Comparison of ENCODE assay signal across 40 mouse cellular contexts in genomic region chr2:122155292-122155691, GRCm38 (mm10). TPM values are rescaled to one million over a fixed set of nuclear protein-coding genes. Genes with fewer than 3 reads are reported as not detected.
DNase-seq lines count a peak whose midpoint lies in the region; ATAC-seq and TF ChIP-seq lines count a peak whose summit lies in the region.
"Had no signal": no experiment of that assay in that cellular context is flagged by ENCODE, and none has a peak within 500 bp of the region (broad histone marks: within the 10 kb centered on the region; RNA-seq: fewer than 3 reads in every experiment).

No protein-coding gene starts in this region.

- no peaks in the 10 kb centered on the region for H3K27me3 ChIP-seq in liver, embryonic 13.5 days
- H3K27me3 ChIP-seq in CH12.LX (replicated peaks) (no peaks in the 10 kb centered on the region), myocyte (ENCODE audit: control insufficient read depth, insufficient read depth, insufficient read length) (no peaks in the 10 kb centered on the region)
- H3K27me3 ChIP-seq: heart, embryonic 15.5 days; hindbrain, embryonic 13.5 days; megakaryocyte, embryonic 14.5 days; midbrain, embryonic 13.5 days; neural tube, embryonic 15.5 days had no signal

- H3K4me3 ChIP-seq in liver, embryonic 13.5 days (replicated peaks) = no peak overlapping the region
- H3K4me3 ChIP-seq in CH12.LX (replicated peaks in 1 of 3; ENCODE audit: low read depth in 2 of 3, low read length in 2 of 3, poor library complexity in 1 of 3) (no peak overlapping the region), myocyte (no peak overlapping the region)
- H3K4me3 ChIP-seq: erythroblast, embryonic 14.5 days; heart, embryonic 10.5 days; heart, embryonic 15.5 days; hindbrain, embryonic 13.5 days; megakaryocyte, embryonic 14.5 days; midbrain, embryonic 13.5 days; neural tube, embryonic 15.5 days had no signal

- 57% methylated on average over 2 of the region's 2 CpGs for WGBS in liver, embryonic 13.5 days (ENCODE audit: insufficient replicate concordance)

- peak; percentile 39; the same call in 1 of the 2 replicates for TF ChIP-seq POLR2A in CH12.LX (IDR thresholded peaks at IDR 0.05; ENCODE audit: low read depth, low read length)
- TF ChIP-seq POLR2A in myocyte (IDR thresholded peaks at IDR 0.05; ENCODE audit: insufficient read length, low read depth) = no peak

- no peak overlapping the region for H3ac ChIP-seq in myocyte (ENCODE audit: control insufficient read depth, insufficient read length)

- peak overlapping the region; percentile 19 for H3K27ac ChIP-seq in liver, embryonic 13.5 days
- no peak overlapping the region for H3K27ac ChIP-seq in CH12.LX (ENCODE audit: insufficient read depth, low read depth)
- H3K27ac ChIP-seq: heart, embryonic 10.5 days; heart, embryonic 15.5 days; hindbrain, embryonic 13.5 days; liver, embryonic 14.5 days; midbrain, embryonic 13.5 days; neural tube, embryonic 15.5 days; stomach, postnatal 0 days had no signal

- H3K4me1 ChIP-seq in liver, embryonic 13.5 days (replicated peaks) = peaks cover 42% of the 10 kb centered on the region
- peaks cover 23 to 81% of the 10 kb centered on the region in 2 experiments for H3K4me1 ChIP-seq in CH12.LX (ENCODE audit: control insufficient read depth in 1 of 2, insufficient read depth in 2 of 2)
- H3K4me1 ChIP-seq: hindbrain, embryonic 13.5 days; neural tube, embryonic 15.5 days had no signal

- no peak for DNase-seq in liver, embryonic 13.5 days
- DNase-seq in liver (no peak), CH12.LX (ENCODE audit: extremely low read depth) (no peak)
- DNase-seq in induced T-regulatory cell, adult 2 months (ENCODE audit: low read depth) = peak; percentile 34
- no peak for DNase-seq in left cerebral cortex, adult 18-20 months (ENCODE audit: low spot score in 2 of 2)
- no peak for DNase-seq in embryo, embryonic 11 days
- DNase-seq: adrenal gland, adult 8-10 months; cerebellum, adult 18-20 months; cerebellum, postnatal 10 days; heart, postnatal 4 days; kidney, adult 11 months; kidney, postnatal 14 days; retina, postnatal 1 day; right cerebral cortex, postnatal 14 days; thymus, adult 18-20 months; thymus, postnatal 4 days had no signal

- TF ChIP-seq EP300 in CH12.LX (IDR thresholded peaks at IDR 0.05; ENCODE audit: low read length) = no peak

- dilution Hi-C loops in CH12.LX (cut with MboI; ENCODE audit: extremely low pct_ligation_motif_present, extremely low pct_unique_long_range_greater_than_20kb, low sequenced_read_pairs) = no loop called here

- no peak overlapping the region for H3K4me2 ChIP-seq in liver, embryonic 13.5 days
- H3K4me2 ChIP-seq in CH12.LX (ENCODE audit: insufficient read depth, low read depth, poor library complexity, severe bottlenecking) (no peak overlapping the region), myocyte (ENCODE audit: low read depth) (no peak overlapping the region)
- H3K4me2 ChIP-seq: heart, embryonic 15.5 days; hindbrain, embryonic 13.5 days; midbrain, embryonic 13.5 days; neural tube, embryonic 15.5 days had no signal

- TF ChIP-seq CTCF in CH12.LX (conservative IDR thresholded peaks at IDR 0.05 in 1 of 2, IDR thresholded peaks at IDR 0.05 in 1 of 2; ENCODE audit: low read depth in 2 of 2, low read length in 2 of 2) = 0 out of 4 replicates have a peak, but pooled peaks of 1 of the 2 experiments have one; percentile 0

- H3K9me3 ChIP-seq in liver, embryonic 13.5 days (replicated peaks) = no peaks in the 10 kb centered on the region
- H3K9me3 ChIP-seq in CH12.LX (replicated peaks; ENCODE audit: low read length) = peaks cover 4% of the 10 kb centered on the region
- H3K9me3 ChIP-seq: heart, embryonic 10.5 days; heart, embryonic 15.5 days; hindbrain, embryonic 13.5 days; megakaryocyte, embryonic 14.5 days; midbrain, embryonic 13.5 days; neural tube, embryonic 15.5 days had no signal

- H3K79me2 ChIP-seq in CH12.LX (replicated peaks; ENCODE audit: control insufficient read depth, extremely low read depth, insufficient read depth, poor library complexity, severe bottlenecking) (peaks cover 33% of the 10 kb centered on the region), myocyte (ENCODE audit: control insufficient read depth, insufficient read depth) (peaks cover 12% of the 10 kb centered on the region)

- in situ Hi-C loops in CH12.LX (cut with MboI; ENCODE audit: low pct_ligation_motif_present, low pct_unique_long_range_greater_than_20kb, low sequenced_read_pairs) = loop anchor here (5.0 kb wide), 1 partner anchor 83 kb away; no protein-coding TSS in a partner anchor

- no peak for TF ChIP-seq RAD21 in CH12.LX (IDR thresholded peaks at IDR 0.05; ENCODE audit: low read depth, low read length)

- peaks cover 42% of the 10 kb centered on the region for H3K36me3 ChIP-seq in liver, embryonic 13.5 days
- H3K36me3 ChIP-seq in CH12.LX (replicated peaks in 1 of 2; ENCODE audit: control insufficient read depth in 1 of 2, insufficient read depth in 1 of 2, low read length in 1 of 2) (peaks cover 48 to 67% of the 10 kb centered on the region in 2 experiments), myocyte (ENCODE audit: control insufficient read depth, insufficient read depth) (peaks cover 21% of the 10 kb centered on the region)
- H3K36me3 ChIP-seq: hindbrain, embryonic 13.5 days; midbrain, embryonic 13.5 days; neural tube, embryonic 15.5 days had no signal

- no peak overlapping the region for H3K9ac ChIP-seq in liver, embryonic 13.5 days
- H3K9ac ChIP-seq in CH12.LX (ENCODE audit: insufficient read depth, low read depth) = no peak overlapping the region
- H3K9ac ChIP-seq: heart, embryonic 15.5 days; hindbrain, embryonic 13.5 days; liver, embryonic 14.5 days; midbrain, embryonic 13.5 days; neural tube, embryonic 15.5 days had no signal

- ATAC-seq in liver, embryonic 13.5 days (ENCODE audit: low read depth) = no peak
- ATAC-seq: forebrain, embryonic 16.5 days; midbrain, embryonic 13.5 days had no signal

TF ChIP-seq in CH12.LX, 34 proteins besides CTCF, POLR2A, EP300 and RAD21:
- TF ChIP-seq IRF4 (IDR thresholded peaks at IDR 0.05; ENCODE audit: low read depth, low read length) (peak; percentile 39; the same call in 1 of the 2 replicates), POLR2AphosphoS2 (IDR thresholded peaks at IDR 0.05; ENCODE audit: low read depth, low read length) (no peak)
TF ChIP-seq in CH12.LX: peak in this region for 1.

TF ChIP-seq in myocyte, 11 proteins besides CTCF, POLR2A, EP300 and RAD21:
- TF ChIP-seq MYOD1 (IDR thresholded peaks at IDR 0.05; ENCODE audit: control insufficient read depth in 1 of 3, insufficient read length in 2 of 3, low read depth in 2 of 3) = no peak
- TF ChIP-seq POLR2AphosphoS2 (IDR thresholded peaks at IDR 0.05; ENCODE audit: insufficient read length, low read depth) = peak; percentile 27

RNA-seq across cellular contexts. Expression of gene Trim69, which starts 5.2 kb away (rescaled TPM):
- not detected in 2 replicates for polyA plus RNA-seq in liver, embryonic 13.5 days (2015; fragmentation: Nextera tagmentation; extraction: Ambion mirVana)
- 0.08 and 0.13 TPM in 2 replicates for total RNA-seq in CH12.LX (2012; rRNA removed)
- total RNA-seq in CH12.LX (2014; rRNA removed) = 0.24 and 0.26 TPM in 2 replicates
- 0.13 and 0.41 TPM in 2 replicates for polyA plus RNA-seq in CH12.LX (2012; ENCODE audit: insufficient read length, low read depth)
- 0.04 TPM for polyA plus RNA-seq in myocyte (2012; fragmentation: generic; extraction: Trizol)
- not detected for total RNA-seq in left cerebral cortex, adult 18-20 months (2021)
- total RNA-seq: adrenal gland, adult 8-10 months; common myeloid progenitor, adult 5-6 weeks; ES-E14; gastrocnemius, adult 8-10 months; heart, postnatal 4 days; left cerebral cortex, postnatal 14 days; monocyte, adult 5-6 weeks had no signal
- polyA plus RNA-seq: erythroblast, embryonic 14.5 days; forebrain, embryonic 11.5 days; forebrain, embryonic 16.5 days; heart, embryonic 15.5 days; hindbrain, embryonic 13.5 days; kidney, embryonic 14.5 days; limb, embryonic 11.5 days; midbrain, embryonic 13.5 days; neural tube, embryonic 15.5 days; stomach, postnatal 0 days had no signal

RNA-seq across cellular contexts. Expression of gene B2m, which starts 7.8 kb away (rescaled TPM):
- 322 and 384 TPM in 2 replicates for polyA plus RNA-seq in liver, embryonic 13.5 days (2015; fragmentation: Nextera tagmentation; extraction: Ambion mirVana)
- total RNA-seq in CH12.LX (2012; rRNA removed) (1,479 and 1,509 TPM in 2 replicates), CH12.LX (2014; rRNA removed) (1,782 and 1,954 TPM in 2 replicates)
- polyA plus RNA-seq in CH12.LX (2012; ENCODE audit: insufficient read length, low read depth) (1,919 and 2,234 TPM in 2 replicates), myocyte (2012; fragmentation: generic; extraction: Trizol) (321 TPM)
- total RNA-seq in left cerebral cortex, adult 18-20 months (2021) = 100 to 1,000 TPM; 121 to 139 TPM

RNA-seq across cellular contexts. Expression of gene Patl2, which starts 30.7 kb away (rescaled TPM):
- 0.06 TPM in 2 replicates for polyA plus RNA-seq in liver, embryonic 13.5 days (2015; fragmentation: Nextera tagmentation; extraction: Ambion mirVana)
- not detected in 2 replicates for total RNA-seq in CH12.LX (2012; rRNA removed)
- not detected in 2 replicates for total RNA-seq in CH12.LX (2014; rRNA removed)
- not detected in 2 replicates for polyA plus RNA-seq in CH12.LX (2012; ENCODE audit: insufficient read length, low read depth)
- polyA plus RNA-seq in myocyte (2012; fragmentation: generic; extraction: Trizol) = 0.07 TPM
- under 1 TPM in 1 of 2 experiments, not detected in 1; 0.14 TPM for total RNA-seq in left cerebral cortex, adult 18-20 months (2021)
- total RNA-seq: common myeloid progenitor, adult 5-6 weeks; gastrocnemius, adult 8-10 months; heart, postnatal 4 days; monocyte, adult 5-6 weeks had no signal
- polyA plus RNA-seq: embryonic facial prominence, embryonic 14.5 days; erythroblast, embryonic 14.5 days; forebrain, embryonic 11.5 days; forebrain, embryonic 16.5 days; hindbrain, embryonic 13.5 days; kidney, embryonic 14.5 days; limb, embryonic 11.5 days; lung, embryonic 16.5 days; midbrain, embryonic 13.5 days; neural tube, embryonic 15.5 days; small intestine, adult 2 months; stomach, postnatal 0 days had no signal

RNA-seq across cellular contexts. Expression of gene Terb2, which starts 30.8 kb away (rescaled TPM):
- not detected in 2 replicates for polyA plus RNA-seq in liver, embryonic 13.5 days (2015; fragmentation: Nextera tagmentation; extraction: Ambion mirVana)
- total RNA-seq in CH12.LX (2012; rRNA removed) (not detected in 2 replicates), CH12.LX (2014; rRNA removed) (not detected in 2 replicates)
- polyA plus RNA-seq in CH12.LX (2012; ENCODE audit: insufficient read length, low read depth) (not detected in 2 replicates), myocyte (2012; fragmentation: generic; extraction: Trizol) (not detected)
- total RNA-seq in left cerebral cortex, adult 18-20 months (2021) = not detected
- total RNA-seq: adrenal gland, adult 8-10 months; common myeloid progenitor, adult 5-6 weeks; gastrocnemius, adult 8-10 months; heart, postnatal 4 days; left cerebral cortex, postnatal 14 days had no signal
- polyA plus RNA-seq: activated CD4-positive, CD25-positive, alpha-beta regulatory T cell, adult 4 months; embryonic facial prominence, embryonic 14.5 days; erythroblast, embryonic 14.5 days; forebrain, embryonic 11.5 days; forebrain, embryonic 16.5 days; gonadal fat pad, adult 2 months; heart, embryonic 10.5 days; heart, embryonic 15.5 days; hindbrain, embryonic 13.5 days; kidney, embryonic 14.5 days; limb, embryonic 11.5 days; liver, embryonic 14.5 days; lung, embryonic 16.5 days; midbrain, embryonic 13.5 days; neural tube, embryonic 15.5 days; small intestine, adult 2 months; stomach, postnatal 0 days had no signal

RNA-seq across cellular contexts. Expression of gene Spg11, which starts 37.1 kb away (rescaled TPM):
- polyA plus RNA-seq in liver, embryonic 13.5 days (2015; fragmentation: Nextera tagmentation; extraction: Ambion mirVana) = 3.5 and 3.6 TPM in 2 replicates
- total RNA-seq in CH12.LX (2012; rRNA removed) (9.7 and 11.4 TPM in 2 replicates), CH12.LX (2014; rRNA removed) (6.0 and 7.5 TPM in 2 replicates)
- polyA plus RNA-seq in CH12.LX (2012; ENCODE audit: insufficient read length, low read depth) (9.6 and 10.7 TPM in 2 replicates), myocyte (2012; fragmentation: generic; extraction: Trizol) (5.8 TPM)
- 10 to 100 TPM; 15.9 to 16.1 TPM for total RNA-seq in left cerebral cortex, adult 18-20 months (2021)
